15 mouse cellular contexts compared by ENCODE assay signal in the genomic region with DNA sequence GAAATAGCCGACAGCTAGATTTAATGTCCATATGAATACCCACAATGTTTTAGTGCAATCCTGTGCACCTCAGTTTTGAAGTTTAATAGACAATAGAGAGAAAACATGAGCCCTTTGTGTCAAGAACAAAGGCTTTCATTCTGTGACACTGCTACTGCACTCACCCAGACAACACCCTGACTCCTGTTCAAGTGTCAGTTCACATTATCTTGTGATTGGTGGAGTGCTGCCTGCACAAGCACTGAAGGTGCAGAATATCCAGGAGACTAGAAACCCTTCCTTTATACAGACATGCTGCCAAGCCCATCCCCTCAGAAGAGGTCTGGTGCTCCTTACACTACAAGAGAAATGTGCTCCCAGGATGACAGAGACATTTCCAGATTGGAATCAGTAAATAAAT.
"Had no signal": no experiment of that assay in that cellular context is flagged by ENCODE, and none has a peak within 500 bp of the region (broad histone marks: within the 10 kb centered on the region; RNA-seq: fewer than 3 reads in every experiment).

No protein-coding gene starts in this region.

- H3K9me3 ChIP-seq: liver, embryonic 13.5 days; neural tube, embryonic 15.5 days had no signal

- H3K27ac ChIP-seq: kidney, postnatal 0 days; layer of hippocampus, adult 2 months; liver, embryonic 13.5 days; neural tube, embryonic 15.5 days had no signal

- H3K9ac ChIP-seq: liver, embryonic 13.5 days; neural tube, embryonic 15.5 days had no signal

- H3K4me3 ChIP-seq: layer of hippocampus, adult 2 months; liver, embryonic 13.5 days; myocyte; neural tube, embryonic 15.5 days had no signal

- H3K4me2 ChIP-seq: liver, embryonic 13.5 days; neural tube, embryonic 15.5 days had no signal

- H3K36me3 ChIP-seq: liver, embryonic 13.5 days; neural tube, embryonic 15.5 days had no signal

- ATAC-seq: intestine, postnatal 0 days had no signal

- DNase-seq: kidney, adult 2 months; kidney, postnatal 25 days; layer of hippocampus, adult 9-11 months; liver, embryonic 13.5 days; lung, adult 2 months; lung, postnatal 14 days; lung, postnatal 4 days; thymus, adult 18-20 months; thymus, postnatal 14 days; thymus, postnatal 4 days had no signal

- H3K4me1 ChIP-seq: liver, embryonic 13.5 days; neural tube, embryonic 15.5 days had no signal

- H3K27me3 ChIP-seq: liver, embryonic 13.5 days; neural tube, embryonic 15.5 days had no signal
